Mouse (Mus musculus): ENCODE measurements around the gene Wbp2.
"Not testable (repeated sequence)": the region's sequence is repeated elsewhere in the genome, so short reads cannot be mapped to it uniquely, and the experiment has no call there.

Gene Wbp2

DNA sequence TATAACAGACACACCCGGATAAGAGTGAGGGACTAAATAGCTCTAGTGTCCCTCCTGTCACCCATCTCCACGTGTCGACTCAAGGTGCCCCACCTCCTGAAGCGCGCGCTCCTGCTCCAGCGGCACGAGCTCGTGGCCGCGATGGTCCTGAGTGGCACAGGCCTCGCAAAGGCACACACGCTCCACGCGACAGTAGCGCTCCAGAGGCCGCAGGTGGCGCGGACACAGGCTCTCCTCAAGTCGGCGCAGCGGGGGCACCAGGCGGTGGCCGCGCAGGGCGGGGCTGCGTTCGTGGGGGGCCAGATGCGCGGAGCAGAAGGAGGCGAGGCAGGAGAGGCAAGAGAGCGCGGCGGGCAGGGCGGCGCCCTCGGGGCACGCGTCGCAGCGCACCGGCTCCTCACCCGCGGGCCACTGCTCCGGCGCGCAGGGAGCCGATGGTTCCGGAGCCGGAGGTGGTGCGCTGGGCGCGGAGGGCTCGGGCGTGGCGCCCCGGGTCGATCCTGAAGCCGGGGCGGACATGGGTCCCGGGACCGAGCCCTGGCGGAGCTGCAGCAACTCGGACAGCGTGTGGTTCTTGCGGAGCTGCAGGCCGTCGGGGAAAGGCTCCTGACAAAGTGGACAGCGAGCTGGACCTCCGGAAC is 22.8 kb upstream of the Wbp2 start:
- no peak for DNase-seq (ENCODE audit: low spot score)

GRCm38 (mm10) chr11:116108464-116109137 is 21.8 kb upstream of the Wbp2 start:
- DNase-seq (ENCODE audit: low spot score): peak; percentile 36

DNA sequence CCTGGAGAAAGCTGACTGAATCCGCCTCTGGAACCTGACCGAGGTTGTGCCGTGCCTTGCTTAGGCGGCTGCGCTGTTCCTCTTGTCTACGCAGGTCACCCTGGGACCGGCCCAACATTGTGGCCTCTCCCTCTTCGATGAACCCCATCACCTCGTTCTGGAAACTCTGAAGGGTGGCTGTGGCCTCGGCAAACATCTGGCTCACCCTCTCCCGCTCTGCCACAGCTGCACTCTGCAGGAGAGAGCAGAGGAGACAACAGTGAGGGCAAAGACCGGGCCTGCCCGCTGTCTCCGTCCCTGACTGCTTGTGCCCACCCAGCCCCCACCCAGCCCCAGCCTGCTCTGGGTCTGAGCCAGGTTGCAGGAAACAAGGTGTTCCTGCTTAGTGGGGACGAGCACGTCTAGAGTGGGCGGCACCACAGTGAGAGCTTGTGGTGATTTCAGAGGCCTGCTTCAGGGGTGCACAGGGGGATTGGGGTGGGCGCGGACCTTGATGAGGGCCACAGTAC is 21.0 kb upstream of the Wbp2 start:
- DNase-seq (ENCODE audit: low spot score): no peak

GRCm38 (mm10) chr11:116106963-116107776 is 20.4 kb upstream of the Wbp2 start:
- no peak for DNase-seq (ENCODE audit: low spot score)

GRCm38 (mm10) chr11:116106154-116106962 is 19.6 kb upstream of the Wbp2 start:
- DNase-seq (ENCODE audit: low spot score): no peak

GRCm38 (mm10) chr11:116105065-116105464 is 18.3 kb upstream of the Wbp2 start:
- DNase-seq (ENCODE audit: low spot score): no peak

DNA sequence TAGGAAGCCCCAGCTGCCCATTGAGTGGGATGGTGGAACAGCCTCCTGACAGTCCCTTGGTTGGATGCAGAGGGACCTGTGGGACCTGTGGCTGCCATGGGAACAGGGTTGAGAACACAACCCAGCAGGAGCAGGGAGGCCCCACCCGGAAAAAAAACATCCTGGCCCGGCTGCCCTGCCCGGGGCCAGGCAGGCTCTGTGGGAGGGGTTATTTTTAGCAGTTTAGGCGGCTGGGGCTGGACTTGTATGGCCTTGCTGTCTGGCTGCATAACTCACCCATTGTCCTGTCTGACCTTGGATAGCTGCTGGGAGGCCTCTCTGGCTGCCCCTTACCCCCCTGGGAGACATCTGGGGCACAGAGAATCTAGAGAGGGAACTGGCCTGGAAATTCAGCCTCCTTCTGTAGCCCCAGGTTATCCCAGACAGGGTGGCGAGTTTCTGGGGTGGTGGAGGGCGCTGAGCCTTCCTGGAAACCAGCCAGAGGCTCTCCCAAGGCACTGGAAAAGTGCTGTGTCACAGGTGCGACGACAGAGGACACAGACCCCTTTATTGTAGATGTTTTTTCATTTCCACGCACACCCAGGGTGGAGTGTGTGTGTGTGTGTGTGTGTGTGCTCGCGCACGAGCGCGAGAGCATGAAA is 17.3 kb upstream of the Wbp2 start:
- peak; percentile 86 for DNase-seq (ENCODE audit: low spot score)

DNA sequence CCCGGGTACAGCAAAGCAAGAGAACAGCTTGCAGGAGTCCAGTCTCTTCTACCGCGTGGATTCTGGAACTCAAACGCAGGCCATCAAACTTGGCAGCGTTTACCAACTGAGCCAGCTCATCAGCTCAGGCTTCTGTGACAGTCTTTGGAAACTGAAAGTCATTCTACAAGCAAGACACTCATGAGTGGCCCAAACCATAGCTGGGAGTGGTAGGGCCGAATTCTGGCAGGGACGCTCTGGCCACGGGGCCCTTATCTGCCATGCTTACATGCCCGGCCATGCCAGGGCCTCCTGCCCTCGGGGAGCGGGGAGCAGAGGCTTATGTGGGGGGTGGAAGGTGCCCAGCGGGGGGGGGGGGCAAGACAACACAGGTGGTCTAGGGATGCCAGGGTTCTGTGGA is 16.8 kb upstream of the Wbp2 start:
- no peak for DNase-seq (ENCODE audit: low spot score)

DNA sequence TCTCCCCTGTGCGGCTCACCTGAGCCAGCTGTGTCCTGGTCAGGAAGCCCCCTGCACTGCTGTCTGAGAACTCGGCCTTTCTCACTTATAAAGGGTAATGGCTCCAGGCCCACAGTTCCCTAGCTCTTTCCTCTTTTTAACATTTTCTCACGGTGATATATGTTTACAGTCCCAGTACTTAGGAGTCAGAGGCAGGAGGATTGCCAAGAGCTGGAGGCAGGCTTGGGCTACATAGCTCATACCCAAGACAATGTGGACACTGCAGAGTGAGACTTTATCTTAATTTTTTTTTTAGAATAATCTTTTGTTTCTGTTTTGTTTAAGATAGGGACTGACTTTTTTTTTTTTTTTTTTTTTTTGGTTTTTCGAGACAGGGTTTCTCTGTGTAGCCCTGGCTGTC is 15.7 kb upstream of the Wbp2 start:
- no peak for DNase-seq (ENCODE audit: low spot score)

GRCm38 (mm10) chr11:116101931-116102381 is 15.2 kb upstream of the Wbp2 start:
- no peak for DNase-seq (ENCODE audit: low spot score)

- no peak for DNase-seq (ENCODE audit: low spot score)
Observed at GRCm38 (mm10) chr11:116100839-116101238, 14.0 kb upstream of the Wbp2 start.

GRCm38 (mm10) chr11:116100385-116100784 is 13.6 kb upstream of the Wbp2 start:
- DNase-seq (ENCODE audit: low spot score): no peak

GRCm38 (mm10) chr11:116099462-116099861 is 12.7 kb upstream of the Wbp2 start:
- no peak for DNase-seq (ENCODE audit: low spot score)

GRCm38 (mm10) chr11:116098711-116099460 is 12.1 kb upstream of the Wbp2 start:
- no peak for DNase-seq (ENCODE audit: low spot score)

DNA sequence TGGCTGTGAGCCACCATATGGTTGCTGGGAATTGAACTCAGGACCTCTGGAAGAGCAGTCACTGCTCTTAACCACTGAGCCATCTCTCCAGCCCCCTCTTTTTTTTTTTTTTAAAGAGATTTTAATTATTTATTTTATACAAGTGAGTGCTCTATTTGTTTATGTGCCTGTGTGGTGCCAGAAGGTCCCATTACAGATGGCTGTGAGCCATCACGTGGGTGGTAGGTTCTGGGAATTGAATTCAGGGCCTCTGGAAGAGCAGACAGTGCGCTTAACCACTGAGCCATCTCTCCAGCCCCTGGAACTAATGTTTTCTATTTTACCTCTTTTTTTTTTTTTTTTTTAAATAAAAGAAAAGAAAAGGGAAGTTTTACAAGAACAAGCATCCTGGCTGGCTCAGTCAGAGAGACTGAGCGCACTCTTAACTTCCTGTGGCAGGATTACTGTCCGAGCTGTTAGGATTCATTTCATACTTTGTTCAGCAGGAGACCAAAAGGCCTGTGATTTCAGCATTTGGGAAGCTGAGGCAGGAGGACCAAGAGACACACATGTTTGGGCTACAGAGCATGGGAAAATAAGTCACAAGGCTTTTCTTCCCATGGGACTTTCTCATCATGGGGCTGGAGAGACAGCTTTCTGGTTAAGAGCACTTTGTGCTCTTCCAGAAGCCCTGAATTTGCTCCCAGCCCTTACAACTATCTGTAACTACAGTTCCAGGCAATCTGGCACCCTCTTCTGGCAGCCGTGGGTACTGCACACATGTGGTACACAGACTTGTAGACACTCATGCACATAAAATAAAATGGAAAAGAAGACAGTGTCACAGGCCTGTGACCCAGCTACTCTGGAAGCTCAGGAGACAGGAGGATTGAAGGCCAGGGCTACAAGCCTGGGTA is 9.7 kb upstream of the Wbp2 start:
- no peak for DNase-seq (ENCODE audit: low spot score)

DNA sequence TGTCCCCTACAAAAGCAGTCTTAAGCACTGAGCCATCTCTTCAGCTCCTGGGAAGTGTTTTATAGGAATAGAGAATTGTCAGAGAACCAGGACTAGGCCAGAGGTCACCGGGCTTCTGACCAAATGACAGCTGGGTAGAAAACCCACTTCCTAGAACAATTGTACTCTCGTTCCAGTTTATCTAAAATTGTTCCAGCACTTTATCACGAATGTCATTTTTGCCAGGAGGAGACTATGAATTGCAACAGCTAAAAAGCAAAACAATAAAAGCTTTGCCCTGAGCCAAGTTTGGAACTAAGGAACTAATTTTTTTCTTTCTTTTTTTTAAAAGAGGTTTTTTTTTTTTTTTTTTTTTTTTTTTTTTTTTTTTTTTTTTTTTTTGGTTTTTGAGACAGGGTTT is 8.8 kb upstream of the Wbp2 start:
- DNase-seq (ENCODE audit: low spot score): peak; percentile 70

DNA sequence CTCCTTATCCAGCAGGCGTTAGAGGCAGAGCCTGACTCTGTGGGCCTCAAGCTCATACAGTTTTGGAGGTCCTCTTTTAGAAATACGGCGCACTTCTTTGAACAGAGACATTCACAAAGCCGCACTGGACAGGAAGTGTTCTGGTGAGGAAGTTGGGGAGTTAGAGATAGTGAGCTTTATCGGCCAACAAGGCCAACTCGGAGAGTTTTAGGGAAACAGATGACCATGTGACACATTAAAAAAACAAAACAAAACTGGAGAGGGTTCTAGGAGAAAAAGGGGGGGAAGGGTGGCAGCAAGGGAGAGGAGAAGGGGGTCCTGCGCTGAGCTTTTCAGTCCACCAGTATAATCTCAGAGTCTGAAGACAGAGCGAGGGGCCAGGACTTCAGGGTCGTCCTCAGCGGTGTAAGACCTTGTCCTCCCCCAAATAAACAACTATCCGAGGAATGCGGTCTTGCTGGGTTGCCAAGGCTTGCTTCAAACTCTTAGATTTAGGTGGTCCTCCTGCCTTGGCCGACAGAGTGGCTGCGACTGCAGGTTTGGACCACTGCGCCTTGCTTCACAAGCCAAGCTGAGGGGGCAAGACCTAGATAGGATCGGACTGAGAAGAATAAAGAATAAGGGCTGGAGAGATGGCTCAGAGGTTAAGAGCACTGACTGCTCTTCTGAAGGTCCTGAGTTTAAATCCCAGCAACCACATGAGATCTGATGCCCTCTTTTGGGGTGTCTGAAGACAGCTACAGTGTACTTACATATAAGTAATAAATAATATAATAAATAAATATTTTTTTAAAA is 7.2 kb upstream of the Wbp2 start:
- peak; percentile 60 for DNase-seq (ENCODE audit: low spot score)

DNA sequence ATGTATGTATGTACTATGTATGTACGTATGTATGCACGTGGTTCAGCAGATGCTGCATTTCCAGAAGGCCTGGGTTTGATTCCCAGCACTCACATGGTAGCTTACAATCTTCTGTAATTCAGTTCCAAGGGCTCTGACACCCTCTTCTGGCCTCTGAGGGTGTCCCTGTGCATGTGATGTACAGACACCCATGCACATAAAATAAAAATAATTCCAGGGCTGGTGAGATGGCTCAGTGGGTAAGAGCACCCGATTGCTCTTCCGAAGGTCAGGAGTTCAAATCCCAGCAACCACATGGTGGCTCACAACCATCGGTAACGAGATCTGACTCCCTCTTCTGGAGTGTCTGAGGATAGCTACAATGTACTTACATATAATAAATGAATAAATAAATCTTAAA is 6.2 kb upstream of the Wbp2 start:
- not testable (repeated sequence) for DNase-seq (ENCODE audit: low spot score)

- no peak for DNase-seq (ENCODE audit: low spot score)
Observed at GRCm38 (mm10) chr11:116091591-116091990, 4.8 kb upstream of the Wbp2 start.

Measured in ovary, adult 18-20 months (tissue).